Mouse (Mus musculus) CD8-positive naive resting alpha-beta T cell, adult 2 months (primary cell): ENCODE results near the gene Chid1.
"Not testable (repeated sequence)": the region's sequence is repeated elsewhere in the genome, so short reads cannot be mapped to it uniquely, and the experiment has no call there.

Experiments
- DNase-seq, 2 experiments: peaks; one replicate each; pipeline ENCODE4 v3.0.0; 2022; ENCODE audit warnings: low read depth in 2 of 2, low spot score in 2 of 2

Gene Chid1

DNA sequence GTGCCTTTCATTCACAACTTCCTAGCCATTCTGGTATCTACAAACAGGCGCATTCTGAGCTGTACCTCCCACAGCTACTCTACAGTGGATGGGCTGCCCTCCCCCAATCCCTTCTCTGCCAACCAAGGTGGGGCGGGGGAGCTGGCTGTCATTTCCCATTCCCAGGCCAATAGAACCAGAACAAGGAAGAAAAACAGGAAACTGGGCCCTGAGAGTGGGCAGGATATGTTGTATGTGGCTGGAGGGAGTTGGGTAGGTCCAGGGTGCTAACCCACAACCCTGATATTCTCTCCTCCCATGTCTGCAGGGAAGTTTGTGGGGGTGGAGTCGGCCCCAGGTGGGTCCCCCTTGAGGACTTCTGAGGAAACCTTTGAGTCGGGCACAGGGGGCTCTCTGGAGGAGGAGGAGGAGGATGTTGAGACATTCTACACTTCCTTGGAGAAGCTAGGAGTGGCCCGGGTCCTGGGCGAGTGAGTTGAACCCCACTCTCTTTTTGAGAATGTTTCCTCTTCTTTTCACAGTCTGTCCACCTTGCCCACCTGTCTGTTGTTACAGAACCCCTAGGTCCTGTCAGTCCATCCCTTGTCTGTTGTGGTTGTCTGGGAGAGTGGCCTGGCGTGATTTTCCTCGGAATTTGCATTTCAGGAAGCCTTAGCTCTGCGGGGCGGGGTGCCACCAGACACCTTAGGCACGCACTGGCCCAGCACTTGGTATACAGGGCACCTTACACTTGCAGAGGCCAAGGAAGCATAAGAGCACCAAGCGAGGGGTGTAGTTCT, 75.6 kb downstream of the Chid1 start:
- no peak for DNase-seq

DNA sequence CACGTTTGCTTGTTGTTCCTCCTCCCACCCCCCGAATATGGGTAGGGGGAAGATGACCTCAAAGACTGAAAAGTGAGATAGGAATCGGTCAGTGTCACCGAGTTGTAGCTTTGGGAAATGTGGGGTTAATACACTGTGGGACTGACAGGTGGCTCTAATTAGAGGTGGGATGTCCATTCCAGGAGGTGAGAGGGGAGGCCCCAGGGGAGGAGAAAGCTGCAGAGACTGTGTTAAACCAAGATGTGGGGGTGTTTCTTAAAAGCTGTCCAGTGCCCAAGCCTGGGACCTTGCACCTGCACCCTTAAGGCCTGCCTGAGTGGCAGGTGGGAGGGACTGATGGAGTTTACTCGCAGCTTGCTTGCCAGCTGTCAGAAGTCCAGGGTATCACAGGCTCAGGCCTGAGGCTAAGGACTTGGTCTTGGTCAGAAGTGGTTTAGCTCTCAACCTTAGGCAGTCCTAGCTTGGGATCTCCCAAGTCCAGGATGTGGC, 77.3 kb downstream of the Chid1 start:
- no peak for DNase-seq

DNA sequence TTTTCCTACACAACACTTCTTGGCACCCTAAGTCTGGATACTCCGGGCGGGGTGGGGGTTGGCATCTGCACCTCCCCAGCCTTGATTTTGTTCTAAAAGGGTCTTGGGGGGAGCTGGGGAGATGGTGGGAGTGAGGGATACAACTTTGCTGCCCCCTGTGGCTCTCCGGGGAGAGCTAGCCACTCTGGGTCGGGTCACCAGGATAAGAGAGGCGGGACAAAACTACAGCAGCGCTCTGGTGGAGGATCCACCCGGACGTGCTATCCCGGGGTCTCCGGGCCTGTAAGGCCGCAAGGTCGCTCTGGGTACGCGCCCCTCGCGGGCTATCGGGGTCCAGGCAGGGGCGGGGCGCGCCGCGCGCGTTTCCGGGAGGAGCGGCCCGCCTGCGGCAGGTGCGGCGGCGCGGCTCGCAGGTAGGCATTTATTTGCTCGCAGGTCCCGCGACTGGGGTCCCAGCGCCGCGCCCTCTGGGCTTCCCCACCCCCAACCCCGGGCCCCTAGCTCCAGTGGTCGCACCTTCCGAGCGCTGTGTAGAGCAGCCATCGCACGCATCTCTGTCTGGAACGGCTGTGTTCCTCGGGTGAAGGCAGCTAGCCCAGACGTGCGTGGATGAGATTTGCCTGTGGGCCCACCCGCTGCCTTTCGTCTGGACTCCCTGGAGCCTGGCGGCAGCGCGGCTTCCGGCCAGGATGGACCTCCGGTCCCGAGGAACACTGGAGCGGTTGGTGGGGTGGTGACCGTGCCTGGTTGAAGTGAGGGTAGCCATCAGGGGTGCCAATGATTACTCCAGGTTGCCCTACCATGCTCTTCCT, 77.9 kb downstream of the Chid1 start:
- DNase-seq, result no peak

DNA sequence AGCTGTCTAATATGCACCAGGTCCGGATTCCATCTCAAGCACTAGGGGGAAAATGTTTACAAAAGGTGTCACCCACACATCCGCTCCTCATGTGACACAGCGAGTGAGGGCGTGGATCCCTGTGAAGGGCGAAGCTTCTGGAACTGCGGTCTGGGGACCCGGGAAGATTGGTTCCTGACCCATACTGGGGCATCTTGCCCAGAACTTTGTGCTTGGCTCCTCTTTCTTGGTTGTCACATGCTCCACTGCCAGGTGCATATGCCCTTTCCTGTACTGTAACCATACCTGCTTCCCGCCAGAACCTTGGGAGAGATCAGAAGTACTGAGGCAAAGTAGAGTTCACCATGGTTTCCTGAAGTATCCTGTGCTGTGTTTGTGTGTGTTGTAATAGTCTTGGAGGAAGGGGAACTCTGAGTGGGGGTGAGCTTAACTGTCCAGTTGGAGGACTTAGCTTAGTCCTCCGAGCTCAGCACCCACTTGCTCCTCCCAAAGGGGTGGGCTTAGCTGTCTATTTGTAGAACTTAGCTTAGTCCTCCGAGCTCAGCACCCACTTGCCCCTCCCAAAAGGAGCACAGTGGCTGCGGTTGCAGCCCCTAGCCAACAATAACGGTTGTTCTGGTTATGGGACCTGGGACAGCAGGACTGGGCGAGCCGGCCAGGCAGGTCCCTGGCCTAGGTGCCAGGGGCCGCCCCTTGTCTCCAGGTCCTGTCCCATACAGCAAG, 79.1 kb downstream of the Chid1 start, which contains the start of gene Cracr2b:
Gene Cracr2b, plus strand, starts transcription at position 704 of the 723 bp plus-strand sequence.
- no peak for DNase-seq

DNA sequence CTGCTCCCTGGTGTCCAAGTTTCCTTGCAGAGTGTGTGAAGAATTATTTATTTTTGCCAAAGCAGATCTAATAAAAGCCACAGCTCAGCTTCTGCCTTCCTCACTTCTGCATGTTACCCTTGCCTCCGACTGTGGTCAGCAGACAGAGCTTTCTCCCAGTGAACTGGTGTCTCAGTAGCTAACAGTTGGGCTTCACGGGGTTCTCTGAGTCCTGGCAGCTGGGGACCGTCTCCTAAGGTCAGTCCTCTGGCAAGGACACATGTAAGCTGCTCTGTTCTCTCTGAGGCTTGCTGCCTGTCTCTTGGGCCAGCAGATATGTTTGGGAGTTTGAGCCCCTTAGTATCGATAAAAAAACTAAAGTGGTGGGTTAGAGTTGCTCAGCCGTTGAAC, 79.7 kb downstream of the Chid1 start:
- DNase-seq, result no peak

DNA sequence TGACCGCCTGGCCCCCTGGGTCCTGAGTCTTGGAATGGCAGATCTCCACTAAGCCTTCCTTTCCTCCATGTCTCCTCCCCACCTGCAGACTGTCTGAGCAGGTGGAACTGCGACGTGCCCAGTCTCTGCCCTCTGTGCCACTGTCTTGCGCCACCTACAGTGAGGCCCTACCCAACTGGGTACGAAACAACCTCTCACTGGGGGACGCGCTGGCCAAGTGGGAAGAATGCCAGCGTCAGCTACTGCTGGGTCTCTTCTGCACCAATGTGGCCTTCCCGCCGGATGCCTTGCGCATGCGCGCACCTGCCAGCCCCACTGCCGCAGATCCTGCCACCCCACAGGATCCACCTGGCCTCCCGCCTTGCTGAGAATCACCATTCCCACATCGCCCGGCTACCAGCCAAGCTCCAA, 80.4 kb downstream of the Chid1 start:
- no peak for DNase-seq

DNA sequence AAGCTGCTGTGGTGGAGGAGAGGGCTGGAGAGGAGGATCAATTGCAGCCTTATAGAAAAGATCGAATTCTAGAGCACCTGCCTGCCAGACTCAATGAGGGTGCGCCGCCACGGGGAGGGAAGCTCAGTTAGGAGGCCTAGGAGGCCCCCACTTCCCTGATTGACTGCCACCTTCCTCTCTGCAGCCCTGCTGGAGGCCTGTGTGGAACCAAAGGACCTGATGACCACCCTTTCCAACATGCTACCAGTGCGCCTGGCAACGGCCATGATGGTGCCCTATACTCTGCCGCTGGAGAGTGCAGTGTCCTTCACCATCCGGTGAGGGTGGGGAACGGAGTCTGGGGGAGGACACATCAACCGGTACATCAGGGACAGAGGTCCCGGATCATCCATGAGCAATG, 81.0 kb downstream of the Chid1 start:
- no peak for DNase-seq

DNA sequence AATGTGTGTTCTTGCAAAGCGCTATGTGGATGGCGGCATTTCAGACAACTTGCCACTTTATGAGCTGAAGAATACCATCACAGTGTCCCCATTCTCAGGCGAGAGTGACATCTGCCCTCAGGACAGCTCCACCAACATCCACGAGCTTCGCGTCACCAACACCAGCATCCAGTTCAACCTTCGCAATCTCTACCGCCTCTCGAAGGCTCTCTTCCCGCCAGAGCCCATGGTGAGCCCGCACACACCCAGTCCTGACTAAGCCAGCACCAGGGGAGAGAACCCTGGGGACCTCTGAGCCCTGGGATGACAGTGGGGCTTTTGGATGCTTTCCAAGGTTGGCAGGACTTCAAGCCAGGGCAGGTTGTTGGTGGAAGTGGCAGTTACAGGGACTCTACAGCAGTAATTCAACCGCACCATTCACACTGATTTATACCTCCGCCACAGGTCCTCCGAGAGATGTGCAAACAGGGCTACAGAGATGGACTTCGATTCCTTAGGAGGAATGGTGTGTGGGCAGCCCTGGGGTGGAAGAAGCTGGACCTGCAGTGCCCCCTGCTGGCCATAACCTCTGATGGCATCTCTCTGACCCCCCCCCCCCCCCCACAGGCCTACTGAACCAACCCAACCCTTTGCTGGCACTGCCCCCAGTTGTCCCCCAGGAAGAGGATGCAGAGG, 81.5 kb downstream of the Chid1 start:
- peak in 1 of 2 experiments; percentile 67 for DNase-seq

DNA sequence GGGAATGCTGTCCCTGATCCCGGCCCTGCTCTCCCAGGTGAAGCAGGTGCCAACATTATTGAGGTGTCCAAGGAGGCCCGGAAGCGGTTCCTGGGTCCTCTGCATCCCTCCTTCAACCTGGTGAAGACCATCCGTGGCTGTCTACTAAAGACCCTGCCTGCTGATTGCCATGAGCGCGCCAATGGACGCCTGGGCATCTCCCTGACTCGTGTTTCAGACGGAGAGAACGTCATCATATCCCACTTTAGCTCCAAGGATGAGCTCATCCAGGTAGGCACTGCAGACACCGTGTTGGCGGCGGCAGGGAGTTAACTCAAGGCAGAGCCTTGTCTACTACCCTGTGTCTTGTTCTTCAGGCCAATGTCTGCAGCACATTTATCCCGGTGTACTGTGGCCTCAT, 82.4 kb downstream of the Chid1 start:
- no peak for DNase-seq

DNA sequence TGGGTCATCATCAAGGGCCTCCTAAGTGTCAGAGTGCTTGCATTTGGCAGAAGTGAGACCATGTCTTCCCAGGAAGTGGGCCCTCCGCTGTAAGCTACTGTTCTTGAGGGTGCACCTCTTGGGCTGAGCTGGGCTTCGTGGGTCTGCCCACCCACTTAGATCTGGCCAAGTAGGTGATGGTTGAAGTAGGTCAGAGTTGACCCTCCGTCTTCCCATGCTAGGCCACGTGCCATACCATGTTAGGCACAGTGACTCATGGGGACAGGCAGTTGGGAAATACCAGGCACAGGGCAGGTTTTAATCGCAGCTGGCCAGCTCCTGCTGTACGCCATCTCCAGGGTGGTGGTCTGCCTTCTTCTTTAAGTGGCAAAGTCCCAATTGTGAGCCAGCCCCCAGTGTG, 82.9 kb downstream of the Chid1 start:
- no peak for DNase-seq

DNA sequence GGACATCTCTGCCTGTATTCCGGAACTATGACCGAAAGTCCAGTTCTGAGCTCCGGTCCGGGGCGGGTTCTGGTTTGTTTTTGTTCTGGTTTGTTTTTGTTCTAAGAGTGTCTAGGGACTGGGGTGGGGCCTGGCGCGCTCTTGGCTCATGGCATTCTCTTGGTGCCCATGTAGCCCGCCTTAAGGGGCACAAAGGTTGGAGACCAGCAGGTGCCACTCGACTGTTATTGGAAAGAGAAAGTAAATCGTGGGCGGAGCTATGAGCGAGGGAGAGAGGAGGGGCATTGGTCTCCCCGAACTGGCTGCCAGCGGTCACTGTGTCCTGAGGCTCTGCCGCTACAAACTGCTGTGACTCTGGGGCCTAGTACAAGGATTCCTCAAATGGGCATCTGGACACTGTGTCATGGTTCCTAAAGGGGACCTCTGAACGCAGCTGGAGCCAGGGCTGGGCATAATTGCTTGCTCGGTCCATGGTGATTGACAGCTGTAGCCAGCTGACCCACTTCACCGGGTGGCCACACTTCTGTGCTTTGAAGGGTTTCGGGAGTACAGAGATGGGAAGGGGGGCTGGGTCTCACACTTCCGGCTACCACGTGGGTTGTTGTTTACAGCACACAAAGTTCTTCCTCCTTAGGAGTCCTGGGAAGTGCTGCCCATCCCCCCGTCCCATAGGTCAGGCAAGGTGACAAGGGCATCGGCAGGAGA, 83.9 kb downstream of the Chid1 start:
- no peak for DNase-seq

DNA sequence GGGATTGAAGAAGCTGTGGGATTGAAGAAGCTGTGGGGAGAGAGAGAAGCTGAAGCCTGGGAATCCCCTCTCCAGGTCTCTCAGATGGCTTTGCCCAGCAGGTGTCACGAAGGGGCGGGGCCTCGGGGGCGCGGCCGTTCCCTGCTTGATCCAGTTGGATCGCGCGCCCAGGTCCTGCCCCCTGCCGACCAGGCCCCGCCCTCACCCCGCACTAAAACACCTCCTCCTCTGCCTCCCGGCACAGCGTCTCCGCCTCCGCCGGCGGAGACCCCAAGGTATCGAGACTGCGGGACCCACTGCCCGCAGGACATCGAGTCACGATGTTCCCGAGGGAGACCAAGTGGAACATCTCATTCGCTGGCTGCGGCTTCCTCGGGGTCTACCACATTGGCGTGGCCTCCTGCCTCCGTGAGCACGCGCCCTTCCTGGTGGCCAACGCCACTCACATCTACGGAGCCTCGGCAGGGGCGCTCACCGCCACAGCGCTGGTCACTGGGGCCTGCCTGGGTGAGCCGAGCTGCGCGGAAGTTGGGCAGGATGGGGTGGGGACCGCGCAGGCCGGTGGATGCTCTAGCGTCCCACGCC, 84.6 kb downstream of the Chid1 start, which contains the start of gene Pnpla2:
Gene Pnpla2, plus strand, starts transcription at position 232 of the 585 bp plus-strand sequence.
- DNase-seq, result peak; percentile 83 to 90

DNA sequence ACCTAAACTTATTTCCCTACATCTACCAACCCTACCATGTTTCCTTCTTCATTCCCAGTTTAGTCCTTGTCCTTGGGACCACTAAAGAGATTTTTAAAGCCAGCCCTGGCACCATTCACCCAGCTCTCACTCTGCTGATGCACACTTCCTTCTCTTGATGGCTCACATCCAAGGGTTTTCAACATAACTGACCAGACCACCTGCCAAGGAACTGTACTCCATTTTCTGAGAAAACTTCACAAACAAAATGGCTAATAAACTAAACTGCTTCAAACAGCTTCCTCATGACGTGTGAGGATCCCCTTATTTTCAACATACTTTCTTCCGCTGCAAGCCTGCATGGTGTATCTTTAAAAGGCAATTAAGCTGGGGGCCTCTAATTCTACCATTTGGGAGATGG, 86.0 kb downstream of the Chid1 start:
- DNase-seq, result no peak

DNA sequence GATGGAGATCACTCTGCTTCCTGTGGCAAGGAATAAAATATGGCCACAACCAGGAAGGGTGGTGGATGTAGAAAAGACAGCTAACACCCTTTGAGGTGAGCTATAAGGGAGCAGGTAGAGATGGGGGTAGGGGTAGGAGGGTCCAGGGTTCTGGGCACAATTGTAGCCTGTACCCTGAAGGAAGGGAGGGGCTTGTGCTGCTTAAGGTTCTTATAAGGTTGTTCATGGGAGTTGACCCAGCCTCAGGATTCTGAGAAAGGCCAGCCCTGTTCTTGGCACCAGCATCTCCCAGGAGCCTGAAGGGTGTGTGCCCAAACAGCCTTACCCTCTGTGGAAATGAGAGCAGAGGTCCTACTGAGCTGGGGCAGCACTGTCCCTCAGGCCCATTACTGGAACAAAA, 87.7 kb downstream of the Chid1 start:
- no peak for DNase-seq

DNA sequence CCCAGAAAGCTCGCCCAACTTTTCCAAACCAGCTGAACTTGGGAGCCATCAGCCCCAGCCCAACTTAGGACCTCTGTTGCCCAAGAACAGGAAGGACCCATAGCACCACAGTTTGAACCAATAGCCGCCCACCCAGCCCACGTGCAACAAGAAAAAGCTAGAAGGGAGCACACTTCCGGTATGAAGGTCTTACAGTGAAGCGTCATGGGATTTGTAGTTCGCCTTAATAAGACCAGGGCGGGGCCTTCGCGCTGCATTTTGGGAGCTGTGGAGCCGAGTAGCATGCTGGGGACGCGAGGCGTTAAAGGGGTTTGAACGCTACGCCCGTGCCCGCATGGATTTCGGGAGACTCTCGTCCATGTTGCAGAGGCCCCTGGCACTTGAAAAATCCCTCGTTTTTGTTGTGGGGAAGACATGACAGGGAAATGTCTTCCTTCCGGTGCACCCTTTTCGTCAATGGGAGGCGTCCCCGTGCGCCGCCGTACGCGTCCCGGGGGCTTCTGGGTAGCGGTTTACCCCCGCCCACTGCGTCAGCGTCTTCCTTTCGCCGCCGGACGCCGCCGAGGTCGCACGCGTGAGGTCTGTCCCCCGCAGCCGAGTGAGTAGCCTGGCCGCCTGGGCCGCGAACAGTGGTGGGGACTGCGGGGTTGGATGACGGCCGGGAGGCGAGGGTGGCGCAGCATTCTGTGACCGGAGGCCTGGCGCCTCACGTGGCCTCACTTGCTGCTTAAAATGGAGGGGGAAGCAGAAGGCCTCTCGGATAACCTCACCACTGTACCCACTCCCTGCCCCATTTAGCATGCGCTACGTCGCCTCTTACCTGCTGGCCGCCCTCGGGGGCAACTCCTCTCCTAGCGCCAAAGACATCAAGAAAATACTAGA, 92.3 kb downstream of the Chid1 start, which contains the start of gene Rplp2:
Gene Rplp2, plus strand, starts transcription at position 261 of the 882 bp plus-strand sequence.
- peak; percentile 85 to 93 for DNase-seq

DNA sequence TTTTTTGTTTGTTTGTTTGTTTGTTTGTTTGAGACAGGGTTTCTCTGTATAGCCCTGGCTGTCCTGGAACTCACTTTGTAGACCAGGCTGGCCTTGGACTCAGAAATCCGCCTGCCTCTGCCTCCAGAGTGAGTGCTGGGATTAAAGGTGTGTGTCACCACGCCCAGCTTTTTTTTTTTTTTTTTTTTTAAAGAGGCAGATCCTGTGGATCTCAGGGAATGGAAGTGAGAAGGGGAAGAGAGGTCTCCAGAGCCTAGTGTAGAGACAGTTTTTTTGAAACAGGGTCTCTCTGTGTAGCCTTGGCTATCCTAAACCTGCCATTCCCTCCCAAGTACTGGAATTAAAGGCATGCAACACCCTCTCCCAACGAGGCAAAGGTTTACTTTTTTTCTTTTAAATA, 93.3 kb downstream of the Chid1 start:
- not testable (repeated sequence) for DNase-seq

DNA sequence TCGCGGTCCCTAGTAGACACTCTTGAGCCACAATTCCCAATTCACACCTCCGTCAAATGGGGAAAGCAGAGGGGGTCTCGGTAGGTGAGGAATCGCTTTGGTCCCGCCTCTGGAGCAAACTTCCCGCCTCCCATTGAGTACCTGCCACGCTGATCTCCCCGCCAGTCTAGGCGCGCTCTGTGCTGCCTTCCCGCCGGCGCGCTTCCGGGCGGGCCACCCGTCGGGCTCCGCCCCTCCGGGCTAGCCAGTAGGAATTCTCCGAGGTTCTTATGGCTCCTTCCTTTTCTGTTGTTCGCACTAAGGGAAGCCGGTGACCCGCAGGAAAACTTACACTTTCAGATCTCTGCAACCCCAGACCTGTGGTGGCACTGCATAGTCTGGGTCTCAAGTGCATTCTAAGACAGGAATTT, 95.8 kb downstream of the Chid1 start, which contains the start of gene Pidd1:
Gene Pidd1, minus strand, starts transcription at position 198 of the 410 bp plus-strand sequence.
- DNase-seq, result no peak
